Mouse (Mus musculus) kidney, adult 8-10 months (tissue): ENCODE results near the gene Rhox4d.
"Not testable (repeated sequence)": the region's sequence is repeated elsewhere in the genome, so short reads cannot be mapped to it uniquely, and the experiment has no call there.

ENCODE experiments used
- DNase-seq, 2 experiments: peaks; one replicate each; pipeline ENCODE4 v3.0.0; 2022

Gene Rhox4d

GRCm38 (mm10) chrX:37514059-37514458, at the start of gene Rhox4d:
TSS of gene Rhox4d (plus strand) at chrX:37514359.
- not testable (repeated sequence) for DNase-seq

DNA sequence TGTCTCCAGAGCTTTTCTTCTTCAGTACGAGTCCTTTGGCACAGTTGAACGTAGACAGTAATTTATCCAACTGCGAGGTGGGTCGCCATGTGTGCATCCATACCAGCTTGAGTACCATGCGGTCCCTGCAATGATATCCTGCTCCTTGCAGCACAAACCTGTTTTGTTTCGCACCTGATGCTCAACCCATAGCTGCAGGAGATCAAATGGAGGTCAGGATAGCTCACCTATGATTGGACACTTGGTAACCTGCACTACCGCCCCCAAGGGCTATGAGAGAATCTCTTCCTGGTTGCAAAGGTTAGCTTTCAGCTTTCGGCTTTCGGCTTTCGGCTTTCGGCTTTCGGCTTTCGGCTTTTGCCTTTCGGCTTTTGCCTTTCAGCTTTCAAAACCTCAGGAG, 34.1 kb upstream of the Rhox4d start, which contains the start of gene Rhox4c:
Gene Rhox4c, plus strand, starts transcription at position 301 of the 400 bp plus-strand sequence.
- DNase-seq = not testable (repeated sequence)

DNA sequence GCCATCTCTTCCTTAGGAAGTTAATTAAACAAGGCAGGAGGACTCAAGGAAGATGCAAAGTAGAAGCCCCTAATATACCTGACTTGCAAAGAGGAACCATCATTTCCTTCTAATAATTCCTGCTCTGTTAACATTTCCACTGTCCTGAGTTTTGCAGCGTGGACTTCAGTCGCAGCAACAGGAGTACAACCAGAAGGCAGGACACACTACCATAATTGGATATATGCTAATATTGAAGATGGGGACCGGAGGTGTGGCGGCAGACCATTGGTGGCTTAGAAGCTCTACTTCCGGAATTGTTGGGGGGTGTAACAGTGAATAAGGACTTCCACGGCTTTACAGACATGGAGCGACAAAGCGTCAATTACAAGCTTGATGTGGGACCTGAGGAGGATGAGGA, 16.0 kb downstream of the Rhox4d start, which contains the start of gene Rhox2e:
Gene Rhox2e, plus strand, starts transcription at position 301 of the 400 bp plus-strand sequence.
- DNase-seq = not testable (repeated sequence)

DNA sequence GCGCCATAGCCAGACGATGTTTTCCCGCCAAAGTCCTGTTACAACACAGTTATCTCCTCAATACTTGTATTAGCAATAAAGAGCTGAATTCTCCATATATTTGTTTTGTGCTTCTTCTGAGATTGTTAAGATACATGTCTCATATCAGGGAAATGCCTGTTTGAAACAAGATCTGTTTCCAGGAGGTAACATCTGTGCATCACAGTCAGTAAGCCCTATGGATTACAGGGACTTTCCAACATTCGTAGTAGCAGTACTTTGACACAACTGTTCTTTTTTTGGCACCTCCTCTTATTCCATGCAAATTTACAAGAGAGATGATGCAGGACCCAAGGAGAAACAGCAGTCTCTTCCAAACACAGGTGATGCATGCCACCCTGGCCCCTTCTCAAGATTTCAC, 27.6 kb downstream of the Rhox4d start, which contains the start of gene Rhox3e:
Gene Rhox3e, plus strand, starts transcription at position 301 of the 400 bp plus-strand sequence.
- DNase-seq = not testable (repeated sequence)

GRCm38 (mm10) chrX:37557112-37557511, 43.0 kb downstream of the Rhox4d start, which contains the start of gene Rhox4e:
TSS of gene Rhox4e (plus strand) at chrX:37557412.
- DNase-seq = not testable (repeated sequence)
